Mouse (Mus musculus) heart, postnatal 4 days (tissue): Measurements from ENCODE around the gene Nit2. TPM values are rescaled to one million over a fixed set of nuclear protein-coding genes. Genes with fewer than 3 reads are reported as not detected.
"Not testable (repeated sequence)": the region's sequence is repeated elsewhere in the genome, so short reads cannot be mapped to it uniquely, and the experiment has no call there.

Experiments
- DNase-seq: peaks from one replicate; pipeline ENCODE4 v3.0.0; 2021
- total RNA-seq, 2 experiments: library from RNA; stranded (reverse); gene quantifications; 2 replicates each; pipeline ENCODE4 v1.2.3; 2021

The Nit2 gene
- 10 to 100 TPM; 27.7 to 29.0 TPM for total RNA-seq

DNA sequence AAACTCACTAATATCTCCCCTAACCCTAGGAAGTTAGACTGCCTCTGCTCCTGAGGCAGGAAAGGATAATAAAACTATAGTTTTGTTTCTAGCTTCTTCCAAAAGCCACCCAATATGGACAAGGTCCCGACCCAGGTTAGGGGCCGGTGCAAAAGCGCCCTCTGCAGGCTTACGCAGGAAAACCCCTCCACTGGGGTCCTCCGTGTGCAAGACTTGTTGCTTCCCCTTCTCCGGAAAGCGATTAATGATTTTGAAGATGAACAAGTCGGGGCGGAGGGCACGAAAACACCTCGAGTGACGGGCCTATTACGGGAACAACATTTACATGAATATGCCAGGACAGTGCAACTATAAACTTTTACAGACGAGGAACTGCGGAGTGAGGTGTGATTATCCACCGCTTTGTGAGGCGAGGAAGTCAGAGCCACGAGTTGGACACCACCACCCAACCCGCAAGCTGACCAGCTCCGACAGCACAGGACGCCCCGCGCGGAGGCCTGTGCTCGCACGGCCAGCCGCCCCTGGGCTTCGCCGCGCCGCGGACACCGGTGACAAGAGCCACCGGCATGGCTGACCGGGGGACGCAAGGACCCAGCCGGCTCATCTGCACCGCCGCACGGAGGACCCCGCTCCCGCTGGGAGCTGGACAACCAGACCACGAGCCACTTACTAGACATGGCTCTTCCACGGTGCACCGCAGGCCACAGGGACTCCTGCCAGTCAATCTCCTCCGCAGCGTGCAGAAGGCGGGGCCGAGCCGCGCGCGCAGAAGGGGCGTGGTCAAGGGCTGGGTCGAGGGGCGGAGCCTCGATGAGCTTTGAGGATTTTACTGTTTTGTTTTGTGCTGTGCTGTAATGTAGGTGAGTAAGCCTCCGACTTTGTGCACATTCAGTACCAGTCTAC lies at the start of gene Nit2:
Nit2 (minus strand) TSS at position 731 of the 903 bp plus-strand sequence.
- DNase-seq: peak; percentile 97

DNA sequence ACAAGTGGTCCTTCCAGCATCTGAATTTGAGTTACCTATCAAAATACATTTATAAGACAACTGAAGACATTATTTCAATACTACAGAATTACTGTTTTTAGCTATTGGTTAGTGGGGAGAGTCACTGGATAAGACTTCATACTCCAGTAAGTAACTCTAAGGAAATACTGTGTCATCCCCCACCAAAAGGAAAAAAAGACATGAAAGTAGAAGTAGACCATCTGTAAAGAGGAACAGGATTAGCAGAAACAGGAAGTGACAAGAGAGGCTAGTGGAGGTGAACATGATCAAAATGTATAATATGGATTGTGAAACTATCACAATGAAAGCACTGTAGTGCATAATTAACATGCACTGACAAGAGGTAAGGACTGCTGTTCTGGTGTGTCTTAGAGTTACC lies 48.8 kb upstream of the Nit2 start:
- no peak for DNase-seq

GRCm38 (mm10) chr16:57211037-57211436 lies 43.9 kb upstream of the Nit2 start:
- DNase-seq: no peak

DNA sequence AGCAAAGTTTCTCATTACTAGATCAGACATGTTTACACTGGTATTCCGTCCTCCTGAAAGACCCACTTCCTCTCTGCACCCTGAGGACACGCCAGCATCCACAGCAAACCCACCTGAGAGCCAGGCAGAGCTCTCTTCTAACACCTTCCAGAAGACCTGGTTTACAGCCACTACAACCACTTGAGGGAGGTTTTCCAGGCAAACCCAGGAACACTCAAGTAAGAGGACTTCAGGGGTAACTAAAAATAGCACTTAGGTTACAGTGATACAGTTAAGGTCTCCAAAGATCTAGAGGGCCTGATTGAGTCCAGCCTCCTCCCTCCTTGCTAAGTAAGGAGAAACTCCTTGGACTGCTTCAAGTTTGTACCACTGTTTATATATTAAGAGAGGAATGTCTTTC lies 41.2 kb upstream of the Nit2 start:
- no peak for DNase-seq

- DNase-seq: no peak
Observed at GRCm38 (mm10) chr16:57197281-57197680, 30.1 kb upstream of the Nit2 start.

DNA sequence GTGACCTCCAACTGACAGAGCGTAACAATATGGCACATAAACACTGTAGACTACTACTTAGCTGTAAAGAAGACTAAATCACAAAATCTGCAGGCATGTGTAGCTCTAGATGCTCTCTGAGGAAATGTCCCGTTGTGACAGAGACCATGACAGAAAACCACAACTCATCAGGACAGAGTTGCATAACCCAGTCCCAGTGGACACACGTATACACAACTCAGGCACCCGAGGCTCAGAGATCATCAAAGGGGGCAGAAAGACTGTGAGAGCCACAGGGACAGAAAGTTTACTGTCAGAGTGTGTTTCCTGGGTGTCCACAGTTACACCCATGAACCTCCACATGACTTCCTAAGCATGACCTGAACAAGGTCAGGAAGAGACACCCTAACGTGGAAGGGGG lies 29.4 kb upstream of the Nit2 start:
- DNase-seq: no peak

DNA sequence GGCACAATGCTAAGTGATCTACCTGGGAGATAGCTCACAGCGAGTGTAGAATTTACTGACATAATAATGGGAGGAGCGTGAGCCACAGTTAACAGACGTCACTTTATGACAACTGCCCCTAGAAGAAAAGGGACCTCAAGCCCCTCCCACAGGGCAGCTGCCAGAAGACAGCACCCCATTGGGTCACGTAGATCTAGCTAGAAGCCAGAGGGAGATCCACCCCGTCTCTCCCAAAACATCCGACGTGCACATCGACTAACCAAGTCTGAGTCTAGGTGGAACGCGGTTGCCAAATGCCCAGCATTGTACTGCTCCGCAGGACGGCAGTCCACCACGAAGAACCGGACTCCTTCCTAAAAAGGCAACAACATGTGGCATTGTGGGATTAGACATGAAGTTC lies 24.1 kb upstream of the Nit2 start:
- no peak for DNase-seq

GRCm38 (mm10) chr16:57190390-57190789 lies 23.2 kb upstream of the Nit2 start:
- DNase-seq: no peak

DNA sequence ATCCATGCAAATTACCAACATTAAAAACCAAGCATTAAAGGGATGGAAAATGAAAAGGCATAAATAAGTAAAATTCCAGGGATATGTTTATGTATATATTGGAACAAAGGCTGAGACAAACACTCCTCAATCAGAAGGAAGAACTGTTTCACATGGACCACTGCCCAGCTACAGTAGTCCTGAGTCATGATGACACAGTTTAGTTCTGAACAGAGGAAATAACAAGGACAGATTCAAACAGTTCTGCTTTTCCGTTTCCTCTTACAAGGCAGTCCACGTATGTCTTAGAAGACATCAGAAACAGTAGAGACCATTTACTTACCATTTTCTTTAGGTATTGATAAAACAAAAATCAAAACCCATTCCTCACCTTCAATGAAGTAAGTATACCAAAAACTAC lies 22.4 kb upstream of the Nit2 start:
- DNase-seq: no peak

- no peak for DNase-seq
Observed at GRCm38 (mm10) chr16:57186618-57187017, 19.5 kb upstream of the Nit2 start.

DNA sequence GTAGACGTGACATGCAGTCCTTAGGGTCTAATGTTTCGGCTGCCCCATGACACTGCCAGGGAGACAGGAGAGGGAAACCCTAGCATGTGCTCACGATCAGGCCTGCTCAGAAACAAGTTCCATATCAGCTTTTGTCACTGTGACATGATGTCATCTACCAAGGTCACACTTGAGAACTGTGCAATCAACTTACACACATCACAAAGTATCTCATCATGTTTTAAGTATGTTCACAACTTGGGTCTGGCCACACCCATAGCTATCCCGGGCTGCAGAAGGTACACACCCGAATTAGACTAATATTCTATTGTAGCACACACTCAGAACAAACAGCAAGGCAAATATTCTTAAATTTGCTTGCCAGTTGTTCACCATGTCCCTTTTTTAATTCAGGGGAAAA lies 14.9 kb upstream of the Nit2 start:
- no peak for DNase-seq

- peak; percentile 20 for DNase-seq
Observed at GRCm38 (mm10) chr16:57181180-57181579, 14.0 kb upstream of the Nit2 start.

DNA sequence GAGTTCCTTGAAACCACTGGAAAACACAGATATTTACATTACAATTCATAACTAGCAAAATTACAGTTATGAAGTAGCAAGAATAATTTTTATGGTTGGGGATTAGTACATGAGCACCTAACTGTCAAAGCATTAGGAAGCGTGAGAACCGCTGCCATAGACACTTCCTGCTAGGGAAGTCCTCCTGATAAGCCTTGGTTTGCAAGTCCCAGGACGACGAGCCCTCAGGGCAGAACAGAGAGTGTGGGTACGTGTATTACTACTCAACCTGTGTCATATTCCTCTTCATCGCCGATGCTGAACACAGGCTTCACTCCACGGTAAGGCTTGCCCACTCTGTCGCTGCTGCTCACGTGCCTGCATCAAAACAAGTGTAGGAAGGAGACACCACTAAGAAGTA lies 10.5 kb upstream of the Nit2 start:
- DNase-seq: no peak

DNA sequence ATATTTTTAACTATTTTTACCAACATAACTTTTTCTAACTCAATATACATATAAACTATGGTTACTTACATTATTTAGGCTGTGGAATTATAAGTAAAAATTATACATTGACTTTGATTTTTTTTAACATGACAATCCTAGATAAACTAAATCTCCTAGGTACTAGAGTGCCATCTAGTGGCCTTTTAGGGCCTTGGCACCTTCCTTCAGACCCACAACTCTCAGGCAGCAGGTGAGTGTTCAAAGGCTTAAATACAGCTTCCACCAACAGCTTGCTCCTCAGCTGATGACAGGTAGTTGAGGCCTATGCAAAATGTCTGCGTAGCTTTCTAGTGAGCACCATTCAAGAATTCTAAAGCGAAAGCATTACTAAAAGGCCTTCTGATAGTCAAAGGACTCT lies 10.1 kb upstream of the Nit2 start:
- DNase-seq: peak; percentile 38

GRCm38 (mm10) chr16:57176276-57176675 lies 9.1 kb upstream of the Nit2 start:
- no peak for DNase-seq

- no peak for DNase-seq
Observed at GRCm38 (mm10) chr16:57175751-57176150, 8.6 kb upstream of the Nit2 start.

GRCm38 (mm10) chr16:57174480-57174879 lies 7.3 kb upstream of the Nit2 start:
- DNase-seq: not testable (repeated sequence)

GRCm38 (mm10) chr16:57171570-57171969 lies 4.4 kb upstream of the Nit2 start:
- no peak for DNase-seq

DNA sequence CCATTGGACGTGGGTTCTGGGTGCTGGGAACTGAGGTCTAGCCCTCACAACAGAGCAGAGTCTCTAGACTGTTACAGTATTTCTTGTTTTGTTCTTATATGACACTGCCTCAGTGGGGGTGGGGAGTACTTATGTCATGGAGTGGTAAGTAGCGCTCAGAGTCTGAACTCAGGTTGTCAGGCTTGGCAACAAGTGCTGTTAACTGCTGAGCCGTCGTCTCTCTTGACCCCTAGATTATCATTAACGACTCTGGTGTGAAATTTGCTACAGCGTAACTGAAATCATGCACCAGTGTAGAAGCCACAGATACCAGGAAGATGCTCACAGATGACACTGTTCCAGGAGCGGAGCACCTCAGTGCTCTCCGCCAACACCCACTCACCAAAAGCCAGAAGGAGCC lies 4.0 kb upstream of the Nit2 start:
- DNase-seq: no peak

GRCm38 (mm10) chr16:57168236-57168635 lies 1.1 kb upstream of the Nit2 start:
- no peak for DNase-seq

DNA sequence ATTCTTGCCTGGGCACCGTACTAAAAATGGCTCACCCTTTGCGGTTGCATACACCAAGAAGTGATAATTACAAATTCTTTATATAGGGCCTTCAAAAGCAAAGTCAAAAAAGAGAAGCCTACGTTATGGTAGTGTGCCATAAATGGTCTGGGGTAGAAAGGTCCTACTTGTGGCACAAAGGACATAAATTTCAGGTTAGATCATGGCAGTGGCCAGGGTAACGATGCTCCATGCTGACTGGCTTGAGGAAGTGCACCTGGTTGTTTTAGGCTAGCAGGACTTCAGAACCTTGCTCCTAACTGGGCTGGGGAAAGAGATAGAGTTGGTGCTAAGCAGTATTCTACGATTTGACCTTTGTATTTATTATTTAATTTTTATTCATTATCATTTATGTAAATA lies 372 bp upstream of the Nit2 start:
- no peak for DNase-seq

DNA sequence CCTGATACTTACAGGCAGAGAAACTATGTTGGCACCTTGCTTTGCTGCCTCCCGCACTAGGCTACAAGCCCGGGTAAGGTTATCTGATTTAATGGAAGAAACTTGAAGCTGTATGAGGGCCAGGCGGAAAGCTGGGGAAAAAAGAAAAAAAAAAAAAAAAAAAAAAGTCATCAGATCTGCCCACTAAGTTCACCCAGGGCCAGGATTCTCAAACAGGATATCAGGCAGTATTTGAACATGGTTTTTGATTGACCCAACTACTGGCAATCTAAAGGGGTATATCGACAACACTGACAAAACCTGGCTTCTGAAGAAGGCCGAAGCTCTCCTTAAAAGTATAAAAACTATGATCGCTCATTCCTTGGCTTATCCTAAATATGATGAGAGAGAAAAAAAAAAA lies 1.1 kb downstream of the Nit2 start:
- no peak for DNase-seq

DNA sequence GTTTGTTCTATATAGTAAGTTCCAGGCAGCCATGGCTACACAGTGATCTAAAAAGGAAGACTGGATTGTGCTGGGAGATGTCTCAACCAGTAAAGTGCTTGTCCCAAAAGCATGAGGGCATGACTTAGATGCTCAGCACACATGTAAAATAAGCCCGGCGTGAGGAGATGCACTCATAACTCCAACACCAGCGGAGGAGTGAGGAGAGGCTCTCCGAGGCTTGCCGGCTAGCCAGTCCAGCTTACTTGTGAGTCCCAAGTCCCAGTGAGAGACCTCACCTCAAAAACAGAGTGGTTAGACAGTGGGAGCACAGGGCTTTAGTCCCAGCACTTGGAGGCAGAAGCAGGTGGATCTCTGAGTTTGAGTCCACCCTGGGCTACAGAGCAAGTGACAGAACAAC lies 2.0 kb downstream of the Nit2 start:
- no peak for DNase-seq

DNA sequence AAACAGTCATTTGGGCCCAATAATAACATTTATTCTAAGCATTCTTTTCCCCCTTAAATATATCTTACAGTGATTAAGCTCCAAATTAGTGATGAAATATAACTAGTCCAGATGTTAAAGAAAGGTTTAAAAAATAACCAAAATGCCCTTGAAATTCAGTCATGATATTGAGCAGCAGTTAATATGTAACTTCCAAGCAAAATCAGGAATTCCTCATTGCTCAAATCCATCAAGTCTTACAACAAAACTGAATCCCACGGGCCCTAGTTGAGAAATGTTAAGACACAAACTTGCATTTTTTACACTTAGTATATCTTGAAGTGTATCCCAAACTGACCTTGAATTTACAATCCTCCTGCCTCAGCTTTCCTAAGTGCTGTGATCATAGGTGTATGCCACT lies 3.4 kb downstream of the Nit2 start:
- no peak for DNase-seq

DNA sequence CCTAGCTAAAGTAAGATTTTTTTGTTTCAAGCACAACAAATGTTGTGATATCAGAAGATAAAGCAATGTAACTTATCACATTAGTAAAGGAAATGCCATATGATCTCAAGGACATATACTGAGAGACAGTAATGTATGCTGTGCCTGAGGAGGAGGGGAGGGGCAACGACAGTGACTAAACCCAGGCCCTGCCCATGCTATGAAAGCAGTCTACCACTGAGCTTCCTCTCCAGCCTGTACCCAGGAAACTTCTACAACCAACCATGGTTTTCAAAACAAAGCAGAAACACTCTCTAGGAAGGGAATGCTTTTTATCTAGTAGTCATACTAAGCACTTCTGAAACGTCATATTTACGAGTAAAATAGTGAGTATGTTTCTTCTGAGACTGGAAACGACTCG lies 4.3 kb downstream of the Nit2 start:
- DNase-seq: no peak
